Mouse (Mus musculus) left cerebral cortex, postnatal 14 days (tissue): ENCODE results near the gene Traf1. TPM values are rescaled to one million over a fixed set of nuclear protein-coding genes. Genes with fewer than 3 reads are reported as not detected.

Experiments
- DNase-seq, 2 experiments: peaks; one replicate each; pipeline ENCODE4 v3.0.0; 2021 to 2022; ENCODE audit warnings: low spot score in 2 of 2, mixed read lengths in 1 of 2
- intact Hi-C: fragments of 180-260 bp; cut with DNase I; formaldehyde crosslinking; loops from one replicate; pipeline ENCODE4 v1.15.1; 2025
- total RNA-seq, 2 experiments: library from RNA; stranded (reverse); gene quantifications; 2 replicates each; pipeline ENCODE4 v1.2.3; 2021

Traf1 gene
- total RNA-seq, 2 experiments from 2014 or later: 0.59 to 0.78 TPM

GRCm38 (mm10) chr2:34948622-34949021 lies 12.9 kb downstream of the Traf1 start:
- no peak for DNase-seq
- intact Hi-C loops: no loop called here

DNA sequence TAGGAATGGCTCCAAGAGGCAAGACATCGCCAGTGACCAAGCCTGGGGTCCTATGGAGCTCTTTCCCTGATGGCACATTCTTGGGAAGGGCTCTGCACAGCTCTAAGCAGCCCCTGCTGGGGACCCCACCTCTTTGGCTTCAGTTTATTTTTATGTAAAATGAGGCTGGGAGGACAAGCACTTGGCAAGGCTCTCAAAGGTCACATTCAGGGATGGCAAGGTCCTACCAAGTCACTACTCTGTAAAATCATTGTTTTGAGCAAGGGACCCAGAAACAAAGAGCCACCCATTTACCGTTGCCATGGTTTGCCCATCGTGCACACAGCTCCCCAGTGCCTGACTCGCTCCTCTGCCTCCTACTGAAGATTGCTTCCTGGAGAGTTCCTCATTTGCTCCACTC lies 15.5 kb downstream of the Traf1 start:
- no peak for DNase-seq
- intact Hi-C loops: no loop called here

GRCm38 (mm10) chr2:34945580-34945979 lies 16.0 kb downstream of the Traf1 start:
- intact Hi-C loops: no loop called here
- DNase-seq: no peak

DNA sequence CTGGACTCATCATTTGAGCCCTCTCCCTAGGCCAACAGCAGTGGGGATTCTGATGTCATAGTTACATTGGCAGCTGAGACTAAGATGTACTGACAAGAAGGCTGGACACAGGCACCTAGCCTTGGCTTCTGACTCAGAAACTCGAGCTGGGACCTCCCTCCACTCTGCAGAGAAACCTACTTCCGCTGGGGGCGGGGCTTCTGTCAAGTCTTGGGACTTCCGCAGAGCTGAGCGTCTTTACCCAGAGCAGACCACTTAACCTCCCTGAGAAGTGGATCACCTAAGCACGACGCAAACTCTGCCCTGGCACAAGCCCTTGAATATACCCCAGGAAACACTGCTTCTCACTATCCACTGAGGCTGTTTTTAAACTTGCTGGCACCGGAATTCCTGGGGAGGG lies 16.8 kb downstream of the Traf1 start:
- DNase-seq: no peak
- intact Hi-C loops: no loop called here

DNA sequence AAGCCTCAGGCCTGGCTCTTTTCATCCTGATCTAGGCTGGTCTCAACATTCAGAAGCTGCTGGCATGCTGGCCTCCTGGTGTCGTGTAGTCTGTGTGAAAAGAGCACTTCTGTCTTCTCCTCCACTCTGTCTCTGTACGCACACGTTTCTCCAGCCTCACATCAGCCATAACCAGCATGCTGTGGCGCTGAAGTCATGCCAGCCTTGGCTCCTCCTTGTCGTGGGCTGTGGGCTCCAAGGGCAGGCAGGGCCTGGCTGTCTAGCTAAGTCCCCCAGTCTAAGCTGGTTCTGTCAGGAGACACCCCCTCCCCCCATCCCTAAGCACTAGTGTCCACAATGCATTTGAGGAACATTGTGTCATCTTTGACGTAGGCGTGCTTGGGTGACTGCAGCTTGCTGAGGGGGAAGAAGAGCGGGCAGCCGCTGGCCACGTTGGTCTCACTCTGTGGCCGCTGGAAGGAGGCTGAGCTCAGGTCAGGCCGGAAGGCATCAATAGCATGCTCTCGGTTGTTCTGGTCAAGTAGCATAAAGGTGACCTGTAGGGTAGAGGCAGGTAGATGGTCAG lies 17.9 kb downstream of the Traf1 start:
- intact Hi-C loops: no loop called here
- DNase-seq: peak in 1 of 2 experiments; percentile 44

DNA sequence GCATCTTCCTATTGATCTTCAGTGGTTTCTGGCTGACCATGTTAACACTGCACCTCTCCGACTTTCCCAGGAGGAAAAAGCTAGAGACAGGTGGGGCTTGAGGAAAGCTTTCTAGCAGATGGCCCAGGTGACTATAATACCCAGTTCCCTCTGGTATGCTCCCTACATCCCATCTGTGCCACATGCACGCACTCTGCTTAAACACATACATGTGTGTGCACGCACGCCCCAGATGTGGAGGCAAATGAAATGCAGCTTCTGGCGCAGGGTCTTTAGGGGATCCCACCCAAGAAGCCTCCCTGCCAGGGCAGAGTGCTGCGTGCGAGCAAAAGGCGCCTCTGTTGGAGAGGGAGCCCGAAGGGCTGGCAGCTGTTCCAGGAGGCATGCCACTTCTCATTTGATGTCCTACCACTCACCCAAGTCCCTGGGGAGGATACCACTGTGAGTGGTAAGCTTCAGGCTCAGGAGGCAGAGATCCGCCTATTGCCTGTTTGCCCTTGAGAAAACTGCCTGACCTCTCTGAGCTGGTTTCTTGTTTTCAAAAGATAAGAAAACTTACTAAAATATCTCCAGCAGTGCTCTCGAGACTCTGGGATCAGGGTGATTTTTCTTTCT lies 20.4 kb downstream of the Traf1 start:
- intact Hi-C loops: no loop called here
- no peak for DNase-seq

DNA sequence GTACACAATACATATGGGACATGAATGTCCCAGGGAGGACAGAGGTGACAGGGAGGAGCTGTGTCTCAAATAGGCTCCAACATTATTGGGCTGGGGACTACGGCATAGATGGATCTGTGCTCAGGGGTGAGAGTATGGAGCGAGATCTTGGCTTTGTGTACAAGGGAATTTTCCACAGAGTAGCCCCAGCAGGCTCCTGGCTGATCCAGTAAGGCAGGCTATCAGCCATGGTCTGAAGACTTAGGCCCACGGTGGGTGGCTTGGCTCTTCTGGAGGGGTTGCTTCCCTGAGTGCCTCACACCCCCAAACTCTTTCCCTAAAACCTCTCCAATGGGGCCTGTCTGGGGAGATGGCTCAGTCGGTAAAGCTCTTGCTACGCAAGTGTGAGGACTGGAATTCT lies 21.3 kb downstream of the Traf1 start:
- intact Hi-C loops: no loop called here
- DNase-seq: no peak

- DNase-seq: no peak
- intact Hi-C loops: no loop called here
Observed at GRCm38 (mm10) chr2:34938269-34939208, 23.0 kb downstream of the Traf1 start.

DNA sequence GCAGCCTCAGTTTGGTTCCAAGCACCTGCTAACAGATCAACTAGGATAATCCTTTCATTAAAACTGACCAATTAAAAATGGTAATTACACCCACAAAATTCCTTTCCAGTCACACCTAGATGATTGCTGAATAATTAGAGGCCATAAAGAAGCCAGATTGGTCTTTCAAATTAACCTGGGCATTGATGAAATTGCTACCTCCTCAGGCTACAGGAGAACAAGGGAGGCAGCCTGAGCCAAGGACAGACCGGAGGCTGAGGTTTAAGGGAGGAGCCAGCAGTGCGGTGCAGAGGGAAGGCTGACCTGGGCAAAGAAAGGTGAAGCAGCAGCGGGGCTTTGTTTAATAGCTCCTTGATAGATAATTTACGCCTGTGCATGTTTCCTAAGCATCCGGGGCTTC lies 24.1 kb downstream of the Traf1 start:
- no peak for DNase-seq

GRCm38 (mm10) chr2:34927320-34927719 lies 34.3 kb downstream of the Traf1 start:
- no peak for DNase-seq
- intact Hi-C loops: no loop called here

More for the DNA sequence above, 24.1 kb downstream of the Traf1 start:
- intact Hi-C loops: no loop called here

DNA sequence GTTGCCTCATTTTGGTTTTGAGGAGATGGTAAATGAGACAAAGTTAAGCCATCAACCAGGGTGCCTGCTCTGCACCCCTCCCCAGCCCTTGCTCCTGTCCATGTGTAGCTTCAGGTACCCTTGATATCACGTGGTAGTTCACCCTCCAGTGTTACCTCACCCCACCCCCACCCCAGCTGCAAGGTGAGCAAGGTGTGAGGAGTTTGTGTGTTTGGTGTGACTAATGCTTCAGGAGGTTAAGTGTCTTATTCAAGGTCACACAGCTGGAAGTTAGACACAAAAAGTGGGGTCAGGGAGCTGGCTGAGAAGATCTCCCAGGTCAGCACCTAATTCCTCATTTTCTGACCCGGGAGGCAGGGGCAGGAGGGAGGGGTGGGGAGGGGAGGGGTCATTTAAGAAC lies 38.8 kb downstream of the Traf1 start:
- intact Hi-C loops: no loop called here
- no peak for DNase-seq

- intact Hi-C loops: no loop called here
- no peak for DNase-seq
Observed at GRCm38 (mm10) chr2:34920144-34920543, 41.4 kb downstream of the Traf1 start.

- intact Hi-C loops: no loop called here
- DNase-seq: no peak
Observed at GRCm38 (mm10) chr2:34915103-34915502, 46.5 kb downstream of the Traf1 start.

- DNase-seq: no peak
- intact Hi-C loops: no loop called here
Observed at GRCm38 (mm10) chr2:34914823-34915082, 46.8 kb downstream of the Traf1 start.

DNA sequence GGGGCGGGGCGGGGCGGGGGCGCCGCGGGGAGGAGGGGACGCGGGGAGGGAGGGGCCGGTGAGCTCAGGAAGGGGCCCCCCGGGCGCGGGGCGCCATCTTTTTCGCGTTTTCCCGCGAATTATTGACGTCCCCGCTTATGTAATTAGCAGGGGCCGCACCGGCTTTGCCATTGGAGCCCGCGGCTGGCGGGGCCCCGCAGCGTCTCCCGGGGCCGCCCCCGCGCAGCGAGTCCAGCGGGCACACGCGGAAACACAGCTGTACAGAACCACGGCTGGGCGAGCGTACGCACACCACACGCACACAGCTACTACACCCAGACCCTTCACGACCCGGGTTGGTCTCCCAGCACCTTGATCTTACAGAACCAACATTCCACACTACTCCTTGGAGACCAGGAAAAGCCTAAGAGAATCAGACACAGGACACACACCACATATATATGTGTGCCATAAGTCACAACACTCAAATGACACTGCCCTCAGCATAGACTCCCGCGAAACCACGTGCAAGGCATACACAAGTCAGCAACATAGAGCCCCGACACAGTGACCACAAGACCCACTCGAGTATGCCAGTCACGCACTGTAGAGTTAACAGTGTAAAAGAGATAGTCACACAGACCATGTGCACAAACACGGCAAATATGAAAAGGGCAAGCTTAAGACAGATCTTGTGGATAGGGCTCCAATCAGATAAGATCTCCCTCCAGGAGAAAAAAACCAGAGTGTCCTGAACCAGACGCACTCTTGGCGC lies 47.3 kb downstream of the Traf1 start:
- DNase-seq: peak; percentile 21 to 42
- intact Hi-C loops: no loop called here

- DNase-seq: no peak
- intact Hi-C loops: no loop called here
Observed at GRCm38 (mm10) chr2:34913218-34914068, 48.1 kb downstream of the Traf1 start, which contains the start of gene Phf19. Phf19 (minus strand) TSS chr2:34914026.

GRCm38 (mm10) chr2:34912613-34913012 lies 49.0 kb downstream of the Traf1 start:
- intact Hi-C loops: no loop called here
- DNase-seq: no peak

- no peak for DNase-seq
- intact Hi-C loops: no loop called here
Observed at GRCm38 (mm10) chr2:34911871-34912270, 49.7 kb downstream of the Traf1 start.

DNA sequence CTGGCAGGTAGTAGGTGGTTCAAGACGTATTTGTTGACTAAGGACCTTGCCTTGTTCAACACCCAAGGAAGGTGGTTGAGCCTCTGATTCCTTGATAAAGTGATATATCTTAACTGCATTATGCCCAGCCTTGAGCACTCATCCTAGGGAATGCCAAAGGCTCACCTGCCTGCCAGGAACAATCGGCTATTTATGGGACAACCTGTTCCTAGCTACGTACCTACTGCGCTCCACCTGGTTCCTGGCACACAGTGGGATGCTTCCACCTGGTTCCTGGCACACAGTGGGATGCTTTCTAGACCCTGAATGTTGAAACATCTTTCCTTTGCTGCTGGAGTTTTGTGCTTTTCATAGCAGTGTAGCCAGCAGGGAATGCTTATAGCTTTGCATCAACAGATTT lies 51.9 kb downstream of the Traf1 start:
- intact Hi-C loops: no loop called here
- DNase-seq: no peak
